Mouse (Mus musculus): ENCODE results near the gene Pacsin3. TPM values are rescaled to one million over a fixed set of nuclear protein-coding genes. Genes with fewer than 3 reads are reported as not detected.
"Not testable (repeated sequence)": the region's sequence is repeated elsewhere in the genome, so short reads cannot be mapped to it uniquely, and the experiment has no call there.

Pacsin3 gene
- polyA plus RNA-seq, 1 experiment = 14.9 TPM

DNA sequence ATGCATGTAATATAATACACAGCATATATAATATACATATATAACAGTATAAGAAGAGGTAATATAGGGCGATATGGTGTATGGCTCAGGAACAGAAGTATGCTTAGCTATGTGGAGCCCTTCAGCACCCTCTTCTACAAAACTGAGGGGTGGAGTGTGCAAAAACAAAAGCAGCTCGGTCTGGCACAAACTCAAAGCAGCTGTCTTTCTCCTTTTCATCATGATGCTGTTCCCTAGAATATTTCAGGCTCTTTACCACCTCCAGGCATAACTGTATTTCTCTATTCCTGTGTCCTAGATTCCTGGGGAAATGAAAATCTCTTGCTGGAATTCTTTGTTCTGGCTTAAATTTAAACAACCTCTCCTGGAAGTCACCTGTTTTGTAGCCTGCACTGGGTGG lies 26.0 kb upstream of the Pacsin3 start:
- WGBS = 87% methylated on average over 2 of the region's 2 CpGs
- Histone ChIP-seq H3K27me3 (ENCODE audit: control insufficient read depth, insufficient read depth, low read length) (no peaks in the 10 kb centered on the region), H3K4me1 (replicated peaks; ENCODE audit: control insufficient read depth, insufficient read depth, low read length) (no peaks in the 10 kb centered on the region), H3K27ac (ENCODE audit: control insufficient read depth, insufficient read depth, low read length) (no peak overlapping the region), H3K4me3 (ENCODE audit: control insufficient read depth, insufficient read depth, low read length) (no peak overlapping the region), H3K36me3 (ENCODE audit: control insufficient read depth, insufficient read depth, low read length) (peaks cover 15% of the 10 kb centered on the region; the same call in 1 of the 2 replicates)
- no peak for TF ChIP-seq POLR2A (IDR thresholded peaks at IDR 0.05; ENCODE audit: control insufficient read depth, extremely low read depth, insufficient read depth, low read length, poor library complexity)
- TF ChIP-seq CTCF (IDR thresholded peaks at IDR 0.05; ENCODE audit: borderline replicate concordance, control insufficient read depth, extremely low read depth, insufficient read depth, low read length, poor library complexity) = no peak
- no peak for DNase-seq

DNA sequence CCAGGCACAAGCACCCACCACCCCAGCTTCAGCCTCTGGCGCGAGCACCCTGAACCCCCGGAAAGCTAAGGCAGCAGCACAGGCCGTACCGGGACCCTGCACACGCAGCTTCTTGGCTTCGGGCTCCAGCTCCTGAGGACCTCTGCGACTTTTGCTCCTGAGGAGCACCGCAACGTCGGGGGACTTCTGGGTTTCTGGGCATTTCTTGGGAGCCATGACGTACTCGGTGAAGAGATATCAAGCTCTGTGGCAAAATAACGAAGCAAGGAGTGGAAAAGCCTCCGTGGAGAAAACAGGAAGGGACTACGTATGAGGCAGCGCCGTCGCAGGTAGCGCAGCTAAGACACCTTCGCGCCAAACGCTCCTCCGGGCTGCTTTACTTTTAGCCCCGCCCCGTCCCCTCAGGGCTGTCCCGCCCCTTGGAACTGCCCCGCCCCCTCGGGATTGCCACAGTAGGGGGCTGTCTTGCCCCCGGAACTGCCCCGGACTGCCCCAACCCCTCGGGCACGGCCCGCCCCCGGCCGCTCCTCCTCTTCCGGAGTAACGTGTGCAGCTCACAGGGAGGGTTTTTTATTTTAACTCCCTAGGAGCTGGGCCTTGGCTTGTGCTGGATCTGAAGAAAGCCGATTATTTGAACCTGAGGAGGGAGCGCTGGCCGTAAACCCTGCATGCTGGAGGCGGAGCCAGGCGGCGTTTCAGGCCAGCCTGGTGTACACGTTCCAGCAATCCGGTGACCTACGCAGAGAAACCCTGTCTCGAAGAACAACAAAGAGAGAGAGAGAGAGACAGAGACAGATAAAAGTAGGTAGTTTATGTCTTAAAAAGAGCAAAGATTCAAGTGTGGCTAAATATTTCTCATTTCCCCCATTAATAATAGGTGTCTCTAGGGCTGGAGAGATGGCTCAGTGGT lies 18.9 kb upstream of the Pacsin3 start, which contains the start of gene Ddb2:
Ddb2 (minus strand) TSS at position 382 of the 910 bp plus-strand sequence.
- TF ChIP-seq POLR2A (IDR thresholded peaks at IDR 0.05; ENCODE audit: control insufficient read depth, extremely low read depth, insufficient read depth, low read length, poor library complexity) (peak; percentile 70; the same call in 1 of the 2 replicates), CTCF (IDR thresholded peaks at IDR 0.05; ENCODE audit: borderline replicate concordance, control insufficient read depth, extremely low read depth, insufficient read depth, low read length, poor library complexity) (no peak)
- whole genome bisulfite sequencing = under 1% methylated on average over 48 of the region's 48 CpGs
- peak; percentile 90 for DNase-seq
- H3K27me3 ChIP-seq (ENCODE audit: control insufficient read depth, insufficient read depth, low read length) = no peaks in the 10 kb centered on the region
- H3K27ac ChIP-seq (ENCODE audit: control insufficient read depth, insufficient read depth, low read length) = peak within 1 kb of the TSS; percentile 87
- peaks cover 9% of the 10 kb centered on the region; the same call in 1 of the 2 replicates for H3K36me3 ChIP-seq (ENCODE audit: control insufficient read depth, insufficient read depth, low read length)
- peak within 1 kb of the TSS; percentile 65 for H3K4me3 ChIP-seq (ENCODE audit: control insufficient read depth, insufficient read depth, low read length)
- peaks cover 3% of the 10 kb centered on the region; the same call in 1 of the 2 replicates for H3K4me1 ChIP-seq (replicated peaks; ENCODE audit: control insufficient read depth, insufficient read depth, low read length)

DNA sequence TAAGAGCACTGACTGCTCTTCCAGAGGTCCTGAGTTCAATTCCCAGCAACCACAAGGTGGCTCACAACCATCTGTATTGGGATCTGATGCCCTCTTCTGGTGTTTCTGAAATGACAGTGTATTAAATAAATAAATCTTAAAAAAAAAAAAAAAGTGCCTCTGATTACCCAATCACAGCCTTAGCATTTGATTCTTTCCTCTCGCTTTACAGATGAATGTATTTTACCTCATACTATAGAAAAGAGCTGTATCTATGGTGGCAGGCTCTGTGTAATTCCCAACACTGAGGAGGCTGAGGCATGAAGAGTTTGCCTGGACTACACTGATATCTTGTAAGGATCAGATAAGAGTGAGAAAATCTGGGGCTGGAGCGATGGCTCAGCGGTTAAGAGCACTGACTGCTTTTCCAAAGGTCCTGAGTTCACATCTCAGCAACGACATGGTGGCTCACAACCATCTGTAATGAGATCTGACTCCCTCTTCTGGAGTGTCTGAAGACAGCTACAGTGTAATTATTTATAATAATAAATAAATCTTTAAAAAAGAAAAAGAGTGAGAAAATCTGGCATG lies 18.2 kb upstream of the Pacsin3 start:
- H3K36me3 ChIP-seq (ENCODE audit: control insufficient read depth, insufficient read depth, low read length); DNase-seq; H3K4me1 ChIP-seq (replicated peaks; ENCODE audit: control insufficient read depth, insufficient read depth, low read length); H3K27me3 ChIP-seq (ENCODE audit: control insufficient read depth, insufficient read depth, low read length); H3K4me3 ChIP-seq (ENCODE audit: control insufficient read depth, insufficient read depth, low read length): not testable (repeated sequence)
- peak overlapping the region; percentile 87; the same call in 1 of the 2 replicates for H3K27ac ChIP-seq (ENCODE audit: control insufficient read depth, insufficient read depth, low read length)
- 41% methylated on average over 4 of the region's 4 CpGs for WGBS

DNA sequence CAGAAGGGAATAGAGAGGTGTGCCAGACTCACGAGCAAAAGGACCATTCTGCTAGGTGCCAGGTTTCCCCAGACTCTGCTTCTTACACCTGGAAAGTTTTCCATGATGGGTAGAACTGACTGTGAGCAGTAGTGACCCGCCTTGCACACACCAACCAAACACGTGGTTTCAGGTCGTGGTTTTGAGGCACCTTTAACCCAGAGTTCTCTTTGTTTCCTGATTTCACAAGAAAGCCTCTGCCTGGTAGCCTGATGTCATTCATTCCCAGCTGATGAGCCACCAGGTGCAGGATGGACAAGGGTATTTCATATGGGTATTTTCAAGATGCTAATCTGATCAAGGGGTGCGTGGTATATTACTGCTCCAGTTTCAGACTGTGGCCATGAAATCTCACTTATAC lies 13.2 kb upstream of the Pacsin3 start:
- Histone ChIP-seq H3K4me1 (replicated peaks; ENCODE audit: control insufficient read depth, insufficient read depth, low read length) (peaks cover 9% of the 10 kb centered on the region), H3K4me3 (ENCODE audit: control insufficient read depth, insufficient read depth, low read length) (no peak overlapping the region), H3K27ac (ENCODE audit: control insufficient read depth, insufficient read depth, low read length) (no peak overlapping the region), H3K27me3 (ENCODE audit: control insufficient read depth, insufficient read depth, low read length) (no peaks in the 10 kb centered on the region), H3K36me3 (ENCODE audit: control insufficient read depth, insufficient read depth, low read length) (no peaks in the 10 kb centered on the region)
- TF ChIP-seq POLR2A (IDR thresholded peaks at IDR 0.05; ENCODE audit: control insufficient read depth, extremely low read depth, insufficient read depth, low read length, poor library complexity) (no peak), CTCF (IDR thresholded peaks at IDR 0.05; ENCODE audit: borderline replicate concordance, control insufficient read depth, extremely low read depth, insufficient read depth, low read length, poor library complexity) (no peak)
- DNase-seq = no peak
- WGBS = 11% methylated on average over 5 of the region's 5 CpGs

DNA sequence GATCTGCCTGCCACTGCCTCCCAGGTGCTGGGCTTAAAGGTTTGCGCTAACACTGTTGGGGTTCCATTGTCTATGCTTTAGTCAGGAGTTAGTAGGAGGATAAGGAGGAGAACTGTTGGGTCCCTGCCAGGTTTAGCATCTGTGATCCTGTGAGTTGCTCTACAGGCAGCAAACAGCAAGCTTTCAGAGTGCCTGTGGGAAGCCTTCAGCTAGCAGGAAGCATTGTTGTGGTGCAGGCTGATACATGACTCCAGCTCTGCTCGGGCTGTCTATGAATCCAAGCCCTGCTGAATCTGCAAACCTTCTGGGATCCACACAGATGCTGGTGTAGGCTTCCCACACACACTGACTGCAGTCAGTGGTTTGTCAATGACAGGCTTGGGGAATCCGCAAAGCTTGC lies 12.3 kb upstream of the Pacsin3 start:
- no peaks in the 10 kb centered on the region for H3K27me3 ChIP-seq (ENCODE audit: control insufficient read depth, insufficient read depth, low read length)
- WGBS = 76% methylated on average over 3 of the region's 3 CpGs
- TF ChIP-seq POLR2A (IDR thresholded peaks at IDR 0.05; ENCODE audit: control insufficient read depth, extremely low read depth, insufficient read depth, low read length, poor library complexity) = no peak
- TF ChIP-seq CTCF (IDR thresholded peaks at IDR 0.05; ENCODE audit: borderline replicate concordance, control insufficient read depth, extremely low read depth, insufficient read depth, low read length, poor library complexity) = no peak
- no peaks in the 10 kb centered on the region for H3K36me3 ChIP-seq (ENCODE audit: control insufficient read depth, insufficient read depth, low read length)
- DNase-seq = no peak
- H3K4me1 ChIP-seq (replicated peaks; ENCODE audit: control insufficient read depth, insufficient read depth, low read length) = peaks cover 9% of the 10 kb centered on the region
- H3K27ac ChIP-seq (ENCODE audit: control insufficient read depth, insufficient read depth, low read length) = no peak overlapping the region
- no peak overlapping the region for H3K4me3 ChIP-seq (ENCODE audit: control insufficient read depth, insufficient read depth, low read length)

DNA sequence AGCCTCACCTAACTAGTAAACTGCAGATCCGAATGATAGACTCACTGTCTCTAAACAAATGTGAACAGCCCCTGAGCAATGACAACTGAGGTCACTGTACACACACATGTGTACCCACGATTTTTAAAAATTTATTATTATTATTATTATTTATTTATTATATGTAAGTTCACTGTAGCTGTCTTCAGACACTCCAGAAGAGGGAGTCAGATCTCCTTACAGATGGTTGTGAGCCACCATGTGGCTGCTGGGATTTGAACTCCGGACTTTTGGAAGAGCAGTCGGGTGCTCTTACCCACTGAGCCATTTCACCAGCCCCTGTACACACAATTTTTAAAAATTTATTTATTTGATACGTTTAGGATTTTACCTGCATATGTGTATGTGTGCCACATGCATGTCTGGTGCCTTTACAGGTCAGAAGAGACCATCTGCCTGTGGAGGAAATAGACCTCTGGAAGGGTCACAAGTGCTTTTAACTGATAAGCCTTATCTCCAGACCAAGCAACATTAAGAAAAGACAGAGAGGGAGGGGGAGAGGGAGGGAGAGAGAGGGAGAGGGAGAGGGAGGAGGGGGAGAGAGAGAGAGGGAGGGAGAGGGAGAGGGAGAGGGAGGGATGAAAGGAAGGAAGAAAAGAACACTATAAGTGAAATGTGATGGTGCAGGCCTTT lies 11.1 kb upstream of the Pacsin3 start:
- 86% methylated on average over 5 of the region's 5 CpGs for WGBS

More for the DNA sequence above, 11.1 kb upstream of the Pacsin3 start:
- peaks cover 9% of the 10 kb centered on the region for H3K4me1 ChIP-seq (replicated peaks; ENCODE audit: control insufficient read depth, insufficient read depth, low read length)
- no peak overlapping the region for H3K4me3 ChIP-seq (ENCODE audit: control insufficient read depth, insufficient read depth, low read length)
- DNase-seq = no peak
- TF ChIP-seq CTCF (IDR thresholded peaks at IDR 0.05; ENCODE audit: borderline replicate concordance, control insufficient read depth, extremely low read depth, insufficient read depth, low read length, poor library complexity) (no peak), POLR2A (IDR thresholded peaks at IDR 0.05; ENCODE audit: control insufficient read depth, extremely low read depth, insufficient read depth, low read length, poor library complexity) (no peak)
- no peaks in the 10 kb centered on the region for H3K36me3 ChIP-seq (ENCODE audit: control insufficient read depth, insufficient read depth, low read length)
- no peaks in the 10 kb centered on the region for H3K27me3 ChIP-seq (ENCODE audit: control insufficient read depth, insufficient read depth, low read length)
- no peak overlapping the region for H3K27ac ChIP-seq (ENCODE audit: control insufficient read depth, insufficient read depth, low read length)
